Mouse (Mus musculus): ENCODE results near the gene Gstm4. TPM values are rescaled to one million over a fixed set of nuclear protein-coding genes. Genes with fewer than 3 reads are reported as not detected.
"Not testable (repeated sequence)": the region's sequence is repeated elsewhere in the genome, so short reads cannot be mapped to it uniquely, and the experiment has no call there.

The Gstm4 gene
- polyA plus RNA-seq, 1 experiment from 2014 or later, result 18.6 TPM

- Histone ChIP-seq H3K36me3 (no peaks in the 10 kb centered on the region), H3K4me1 (replicated peaks) (peaks cover 19% of the 10 kb centered on the region), H3K27ac (replicated peaks) (peak overlapping the region; percentile 42; the same call in 1 of the 2 replicates), H3K9ac (no peak overlapping the region), H3K4me3 (no peak overlapping the region), H3K4me2 (no peak overlapping the region), H3K27me3 (no peaks in the 10 kb centered on the region), H3K9me3 (no peaks in the 10 kb centered on the region)
- ATAC-seq (ENCODE audit: low FRiP score, low read depth), result peak; percentile 60; the same call in 1 of the 2 replicates
- 25% methylated on average over 3 of the region's 3 CpGs for WGBS
Measured at GRCm38 (mm10) chr3:108011558-108011957, 33.1 kb downstream of the Gstm4 start.

- WGBS, result 59% methylated on average over 2 of the region's 2 CpGs
Measured at GRCm38 (mm10) chr3:108010286-108010685, 34.4 kb downstream of the Gstm4 start.

GRCm38 (mm10) chr3:108002021-108002420 is 42.7 kb downstream of the Gstm4 start:
- Histone ChIP-seq H3K27me3 (no peaks in the 10 kb centered on the region), H3K4me1 (replicated peaks) (no peaks in the 10 kb centered on the region), H3K9ac (no peak overlapping the region), H3K4me3 (no peak overlapping the region), H3K4me2 (no peak overlapping the region), H3K36me3 (no peaks in the 10 kb centered on the region), H3K9me3 (no peaks in the 10 kb centered on the region), H3K27ac (replicated peaks) (no peak overlapping the region)
- WGBS, result 83% methylated on average over 8 of the region's 8 CpGs
- no peak for ATAC-seq (ENCODE audit: low FRiP score, low read depth)

More at GRCm38 (mm10) chr3:108010286-108010685, 34.4 kb downstream of the Gstm4 start:
- H3K27ac ChIP-seq (replicated peaks), result no peak overlapping the region
- H3K4me2 ChIP-seq, result no peak overlapping the region
- no peak overlapping the region for H3K9ac ChIP-seq
- no peaks in the 10 kb centered on the region for H3K36me3 ChIP-seq
- H3K27me3 ChIP-seq, result no peaks in the 10 kb centered on the region
- no peaks in the 10 kb centered on the region for H3K9me3 ChIP-seq
- H3K4me3 ChIP-seq, result no peak overlapping the region
- H3K4me1 ChIP-seq (replicated peaks), result peaks cover 13% of the 10 kb centered on the region; the same call in 1 of the 2 replicates
- ATAC-seq (ENCODE audit: low FRiP score, low read depth), result no peak

DNA sequence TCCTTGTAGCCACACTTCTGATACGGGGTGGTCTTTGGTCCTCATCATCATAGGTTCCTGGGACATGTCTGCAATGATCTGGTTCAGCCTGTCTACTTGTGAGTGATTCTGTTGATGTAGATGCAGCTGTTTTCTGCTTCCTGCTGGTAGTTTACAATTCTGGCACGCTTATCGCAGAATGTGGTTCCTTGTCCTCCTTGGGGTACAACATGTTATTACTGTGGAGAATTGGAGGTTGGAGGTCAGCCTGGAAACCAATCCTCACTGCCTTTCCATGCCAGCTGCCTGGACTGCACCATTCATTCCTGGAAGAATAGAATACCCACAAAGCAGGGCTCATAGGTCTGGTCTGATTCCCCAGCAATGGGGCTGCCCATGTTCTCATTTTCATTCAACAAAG is 45.2 kb downstream of the Gstm4 start:
- Histone ChIP-seq H3K4me3 (no peak overlapping the region), H3K27me3 (no peaks in the 10 kb centered on the region), H3K9me3 (no peaks in the 10 kb centered on the region), H3K36me3 (no peaks in the 10 kb centered on the region), H3K4me2 (no peak overlapping the region), H3K4me1 (replicated peaks) (no peaks in the 10 kb centered on the region), H3K9ac (no peak overlapping the region), H3K27ac (replicated peaks) (no peak overlapping the region)
- WGBS, result 81% methylated on average over 3 of the region's 3 CpGs
- ATAC-seq (ENCODE audit: low FRiP score, low read depth), result no peak

GRCm38 (mm10) chr3:107998591-107998990 is 46.1 kb downstream of the Gstm4 start:
- Histone ChIP-seq H3K27me3 (no peaks in the 10 kb centered on the region), H3K4me2 (no peak overlapping the region), H3K9me3 (no peaks in the 10 kb centered on the region), H3K4me1 (replicated peaks) (no peaks in the 10 kb centered on the region), H3K4me3 (no peak overlapping the region), H3K36me3 (no peaks in the 10 kb centered on the region), H3K9ac (no peak overlapping the region), H3K27ac (replicated peaks) (no peak overlapping the region)
- ATAC-seq (ENCODE audit: low FRiP score, low read depth), result no peak
- 93% methylated on average over 3 of the region's 3 CpGs for WGBS

- Histone ChIP-seq H3K4me3 (no peak overlapping the region), H3K36me3 (no peaks in the 10 kb centered on the region), H3K4me2 (no peak overlapping the region), H3K27me3 (no peaks in the 10 kb centered on the region), H3K9ac (no peak overlapping the region), H3K27ac (replicated peaks) (no peak overlapping the region), H3K9me3 (no peaks in the 10 kb centered on the region), H3K4me1 (replicated peaks) (no peaks in the 10 kb centered on the region)
- 84% methylated on average over 4 of the region's 4 CpGs for WGBS
- ATAC-seq (ENCODE audit: low FRiP score, low read depth), result no peak
Measured at GRCm38 (mm10) chr3:107996576-107996975, 48.1 kb downstream of the Gstm4 start.

DNA sequence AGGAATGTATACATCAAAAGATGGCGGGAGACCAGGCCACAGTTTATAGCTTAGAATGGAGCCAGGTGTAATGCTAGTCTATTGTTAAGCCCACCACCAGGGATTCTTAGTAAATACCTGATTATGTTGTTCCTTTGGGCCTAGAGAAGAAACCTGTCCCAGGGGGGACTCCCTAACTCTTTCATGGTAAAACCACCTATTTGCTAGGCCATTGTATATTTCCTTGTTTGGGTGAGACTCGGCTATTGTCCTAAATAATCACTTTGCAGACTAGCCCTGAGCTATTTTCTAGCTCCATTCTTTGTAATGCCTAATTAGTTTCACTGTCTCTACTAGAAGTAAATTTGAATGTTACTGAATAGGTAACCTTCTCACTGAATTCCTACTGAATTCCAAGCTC is 48.7 kb downstream of the Gstm4 start:
- not testable (repeated sequence) for H3K36me3 ChIP-seq; H3K4me3 ChIP-seq; H3K4me2 ChIP-seq; ATAC-seq (ENCODE audit: low FRiP score, low read depth); H3K9ac ChIP-seq; H3K9me3 ChIP-seq; H3K4me1 ChIP-seq (replicated peaks); H3K27ac ChIP-seq (replicated peaks); H3K27me3 ChIP-seq
- WGBS, result 71% methylated on average over 2 of the region's 2 CpGs

Other genes with a start within 250 kb of the Gstm4 start
- gene Eps8l3, start 167.7 kb downstream of the Gstm4 start, polyA plus RNA-seq (2015; fragmentation: Nextera tagmentation; extraction: Ambion mirVana), result 0.13 TPM in 1 of 2 replicates, not detected in the other
- 248 and 252 TPM in 2 replicates for gene Gstm5, start 149.1 kb downstream of the Gstm4 start, polyA plus RNA-seq (2015; fragmentation: Nextera tagmentation; extraction: Ambion mirVana)
- gene Gstm7, start 113.1 kb downstream of the Gstm4 start, polyA plus RNA-seq (2015; fragmentation: Nextera tagmentation; extraction: Ambion mirVana), result 48.0 and 52.9 TPM in 2 replicates
- 7.9 and 8.9 TPM in 2 replicates for gene Gstm6, start 101.1 kb downstream of the Gstm4 start, polyA plus RNA-seq (2015; fragmentation: Nextera tagmentation; extraction: Ambion mirVana)
- gene Gstm3, start 75.6 kb downstream of the Gstm4 start, polyA plus RNA-seq (2015; fragmentation: Nextera tagmentation; extraction: Ambion mirVana), result 0.12 TPM in 2 replicates
- 10.9 and 11.4 TPM in 2 replicates for gene Gstm2, start 58.4 kb downstream of the Gstm4 start, polyA plus RNA-seq (2015; fragmentation: Nextera tagmentation; extraction: Ambion mirVana)
- gene Gstm1, start 26.9 kb downstream of the Gstm4 start, polyA plus RNA-seq (2015; fragmentation: Nextera tagmentation; extraction: Ambion mirVana), result 122 and 136 TPM in 2 replicates
- 57.9 and 66.2 TPM in 2 replicates for gene Ampd2, start 41.8 kb upstream of the Gstm4 start, polyA plus RNA-seq (2015; fragmentation: Nextera tagmentation; extraction: Ambion mirVana)
- gene Gnat2, start 47.9 kb upstream of the Gstm4 start, polyA plus RNA-seq (2015; fragmentation: Nextera tagmentation; extraction: Ambion mirVana), result 0.17 and 0.46 TPM in 2 replicates
- 120 and 122 TPM in 2 replicates for gene Gnai3, start 101.3 kb upstream of the Gstm4 start, polyA plus RNA-seq (2015; fragmentation: Nextera tagmentation; extraction: Ambion mirVana)
- gene Gpr61, start 110.0 kb upstream of the Gstm4 start, polyA plus RNA-seq (2015; fragmentation: Nextera tagmentation; extraction: Ambion mirVana), result 6.1 and 6.4 TPM in 2 replicates
- 13.3 and 16.6 TPM in 2 replicates for gene Amigo1, start 141.4 kb upstream of the Gstm4 start, polyA plus RNA-seq (2015; fragmentation: Nextera tagmentation; extraction: Ambion mirVana)
- 3.4 and 3.5 TPM in 2 replicates for gene Cyb561d1, start 156.3 kb upstream of the Gstm4 start, polyA plus RNA-seq (2015; fragmentation: Nextera tagmentation; extraction: Ambion mirVana)
- gene Atxn7l2, start 166.0 kb upstream of the Gstm4 start, polyA plus RNA-seq (2015; fragmentation: Nextera tagmentation; extraction: Ambion mirVana), result 20.3 and 24.3 TPM in 2 replicates
- gene Sypl2, start 181.8 kb upstream of the Gstm4 start, polyA plus RNA-seq (2015; fragmentation: Nextera tagmentation; extraction: Ambion mirVana), result 0.47 and 1.2 TPM in 2 replicates
- gene Psma5, start 212.0 kb upstream of the Gstm4 start, polyA plus RNA-seq (2015; fragmentation: Nextera tagmentation; extraction: Ambion mirVana), result 237 and 247 TPM in 2 replicates
- 18.8 and 20.8 TPM in 2 replicates for gene Sort1, start 239.2 kb upstream of the Gstm4 start, polyA plus RNA-seq (2015; fragmentation: Nextera tagmentation; extraction: Ambion mirVana)

All from hindbrain, embryonic 15.5 days (tissue).